Mouse (Mus musculus) forebrain, embryonic 16.5 days (tissue): Measurements from ENCODE around the gene Mageb4. TPM values are rescaled to one million over a fixed set of nuclear protein-coding genes. Genes with fewer than 3 reads are reported as not detected.
"Not testable (repeated sequence)": the region's sequence is repeated elsewhere in the genome, so short reads cannot be mapped to it uniquely, and the experiment has no call there.

Experiments used
- ATAC-seq: fragments of 200-750 bp; cut with Nextera tagmentation; 2 replicates; pipeline ENCODE4 v1.8.0; 2017; ENCODE audit warnings: mild to moderate bottlenecking, moderate library complexity
- H3K27ac ChIP-seq: fragments of 300-500 bp; sonication (generic); 2 replicates; pipeline ENCODE4 v1.5.1; 2014; ENCODE audit warnings: low read length, control low read depth
- H3K27me3 ChIP-seq: fragments of 300-500 bp; sonication (generic); replicated peaks from 2 replicates; pipeline ENCODE4 v1.6.1; 2014; ENCODE audit warnings: low read length; ENCODE audit not compliant: control insufficient read depth, insufficient read depth
- H3K36me3 ChIP-seq: fragments of 300-500 bp; sonication (generic); 2 replicates; pipeline ENCODE4 v1.6.1; 2014; ENCODE audit not compliant: control insufficient read depth, insufficient read depth
- H3K4me1 ChIP-seq: fragments of 300-500 bp; sonication (generic); replicated peaks from 2 replicates; pipeline ENCODE4 v1.6.1; 2014; ENCODE audit warnings: low read length; ENCODE audit not compliant: control insufficient read depth, insufficient read depth
- H3K4me2 ChIP-seq: fragments of 300-500 bp; sonication (generic); 2 replicates; pipeline ENCODE4 v1.6.1; 2014; ENCODE audit warnings: mild to moderate bottlenecking, low read length, control low read depth
- H3K4me3 ChIP-seq: fragments of 300-500 bp; sonication (generic); replicated peaks from 2 replicates; pipeline ENCODE4 v1.5.1; 2014; ENCODE audit warnings: mild to moderate bottlenecking, low read length, control low read depth
- H3K9ac ChIP-seq: fragments of 300-500 bp; sonication (generic); replicated peaks from 2 replicates; pipeline ENCODE4 v1.6.1; 2014; ENCODE audit warnings: low read depth, low read length, control low read depth
- H3K9me3 ChIP-seq: fragments of 300-500 bp; sonication (generic); 2 replicates; pipeline ENCODE4 v1.6.1; 2016; ENCODE audit warnings: low read length; ENCODE audit not compliant: control insufficient read depth
- WGBS: fragments of 180-500 bp; shearing (Covaris S2); extraction: QIAGEN DNeasy Blood & Tissue Kit; methylation state at CpG from one replicate; pipeline ENCODE4 v1.1.7; 2014; 5-methylcytosine and 5-hydroxymethylcytosine counted together
- polyA plus RNA-seq: library from polyadenylated mRNA; unstranded; fragments of >200 nt; fragmentation: Nextera tagmentation; extraction: Ambion mirVana; gene quantifications from 2 replicates; pipeline ENCODE4 v1.2.1, GENCODE M21; 2015

The Mageb4 gene
- polyA plus RNA-seq: not detected in 2 replicates

- H3K4me2 ChIP-seq, ATAC-seq, H3K4me1 ChIP-seq, H3K27ac ChIP-seq, H3K9me3 ChIP-seq, H3K27me3 ChIP-seq, H3K36me3 ChIP-seq, H3K9ac ChIP-seq, H3K4me3 ChIP-seq: not testable (repeated sequence)
- no CpG with 5 or more reads among the region's 13 CpGs for WGBS
Measured at GRCm38 (mm10) chrX:86304993-86305392, at the start of gene Mageb4. Gene Mageb4 (minus strand): TSS chrX:86305093.

GRCm38 (mm10) chrX:86284597-86284996 is 20.3 kb downstream of the Mageb4 start:
- not testable (repeated sequence) for H3K27me3 ChIP-seq, H3K4me2 ChIP-seq, H3K4me1 ChIP-seq, H3K9me3 ChIP-seq, H3K4me3 ChIP-seq, H3K9ac ChIP-seq, H3K36me3 ChIP-seq, H3K27ac ChIP-seq
- 40% methylated on average over 1 of the region's 2 CpGs for WGBS
- ATAC-seq: peak; percentile 74

GRCm38 (mm10) chrX:86245950-86246349 is 58.9 kb downstream of the Mageb4 start:
- ATAC-seq: peak; percentile 64; the same call in 1 of the 2 replicates
- H3K27me3 ChIP-seq, H3K4me1 ChIP-seq, H3K9ac ChIP-seq, H3K27ac ChIP-seq, H3K36me3 ChIP-seq, H3K4me2 ChIP-seq, H3K4me3 ChIP-seq, H3K9me3 ChIP-seq: not testable (repeated sequence)
- no CpG with 5 or more reads among the region's 1 CpGs for WGBS

- no CpG with 5 or more reads among the region's 1 CpGs for WGBS
- ATAC-seq: no peak
Measured at GRCm38 (mm10) chrX:86237246-86237645, 67.6 kb downstream of the Mageb4 start.

More at GRCm38 (mm10) chrX:86237246-86237645, 67.6 kb downstream of the Mageb4 start:
- H3K4me2 ChIP-seq: no peak overlapping the region
- H3K9ac ChIP-seq: no peak overlapping the region
- no peaks in the 10 kb centered on the region for H3K4me1 ChIP-seq
- no peak overlapping the region for H3K27ac ChIP-seq
- no peaks in the 10 kb centered on the region for H3K27me3 ChIP-seq
- no peaks in the 10 kb centered on the region for H3K9me3 ChIP-seq
- no peak overlapping the region for H3K4me3 ChIP-seq
- no peaks in the 10 kb centered on the region for H3K36me3 ChIP-seq

Other genes with a start within 250 kb of the Mageb4 start
- 0.70 and 1.1 TPM in 2 replicates for gene Nr0b1, start 113.3 kb downstream of the Mageb4 start, polyA plus RNA-seq